Mouse (Mus musculus): ENCODE measurements at regions not wholly inside any gene's neighbourhood (a gene's known extent, or its start where the extent isn't known, plus 50 kb on each side); places are given as distances from the start of the nearest gene placed in this dataset.

DNA sequence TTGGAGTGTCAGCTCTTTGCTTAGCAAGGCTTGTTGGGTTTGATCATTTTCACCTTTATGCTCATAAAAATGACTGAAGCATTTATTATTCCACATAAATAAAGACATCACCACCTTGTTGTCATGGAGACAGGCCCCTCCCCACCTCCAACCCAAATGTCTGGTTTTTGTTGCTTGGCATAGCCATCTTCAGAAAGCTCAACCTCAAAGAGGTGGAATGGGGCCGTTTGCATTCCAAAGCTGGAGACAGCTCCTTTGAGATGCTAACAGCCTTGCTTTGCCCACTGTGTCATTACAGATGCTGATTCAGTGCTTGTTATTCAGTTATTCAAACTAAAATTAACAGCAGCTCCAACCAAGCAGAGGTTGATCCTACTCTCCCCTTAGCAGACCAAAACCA lies 51.9 kb upstream of the Lgalsl start:
- no peak for DNase-seq (ENCODE audit: extremely low read depth, insufficient read length, low spot score)

DNA sequence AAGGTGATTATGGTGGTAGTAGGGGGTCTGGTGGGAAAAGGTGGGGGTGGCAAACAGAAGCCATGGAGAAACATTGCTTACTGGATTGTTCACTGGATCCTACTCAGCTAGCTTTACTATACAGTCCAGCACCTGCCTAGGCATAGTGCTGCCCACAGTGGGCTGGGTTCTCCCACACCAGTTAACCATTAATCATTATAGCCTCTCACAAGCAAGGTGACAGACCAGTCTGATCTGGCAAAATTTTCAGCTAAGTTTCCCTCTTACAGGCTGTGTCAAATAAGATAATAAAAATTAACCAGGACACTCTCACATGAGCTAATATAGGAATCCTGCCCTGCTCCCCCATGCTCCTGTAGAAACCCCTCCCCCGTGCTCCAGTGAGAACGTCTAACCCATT lies 53.1 kb upstream of the Lgalsl start:
- DNase-seq (ENCODE audit: extremely low read depth, insufficient read length, low spot score), result no peak

DNA sequence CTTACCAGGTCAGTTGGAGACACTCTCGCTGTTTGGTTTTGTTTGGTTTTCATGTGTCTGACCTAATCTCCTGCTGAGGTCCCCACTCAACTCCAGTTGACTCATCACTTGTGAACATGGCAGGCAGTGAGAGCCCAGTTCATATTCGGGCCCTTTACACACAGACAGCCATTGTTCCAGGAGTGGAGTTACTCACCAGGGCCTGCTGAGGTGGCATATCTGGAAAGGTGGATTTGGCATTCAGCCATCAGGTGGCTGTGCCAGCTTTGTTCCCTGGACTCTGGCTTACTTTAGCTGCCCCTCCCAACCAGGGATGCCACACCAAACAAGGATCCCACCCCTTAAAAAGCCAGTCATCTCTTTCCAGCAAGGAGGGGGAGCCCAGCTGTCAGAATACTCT lies 56.2 kb upstream of the Lgalsl start:
- DNase-seq (ENCODE audit: extremely low read depth, insufficient read length, low spot score), result peak; percentile 24

DNA sequence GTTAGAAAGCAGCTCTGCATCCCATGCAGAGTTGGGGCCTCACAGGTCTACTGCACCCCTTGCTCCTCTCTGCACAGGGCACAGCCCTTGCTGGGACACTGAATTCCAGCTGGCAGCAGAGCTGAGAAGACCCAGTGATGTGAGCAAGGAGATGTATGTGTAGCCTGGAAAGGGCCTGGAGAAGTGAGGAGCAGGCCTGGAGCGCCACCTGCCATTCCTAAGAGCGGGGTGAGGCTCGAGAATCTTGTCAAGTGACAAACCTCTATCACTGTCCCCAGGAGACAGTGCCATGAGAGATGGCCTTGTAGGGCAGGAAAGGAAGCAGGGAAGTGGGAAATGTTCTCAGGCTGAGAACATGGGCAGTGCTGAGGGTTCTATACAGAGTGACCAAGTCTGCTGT lies 59.6 kb upstream of the Lgalsl start:
- no peak for DNase-seq (ENCODE audit: extremely low read depth, insufficient read length, low spot score)

DNA sequence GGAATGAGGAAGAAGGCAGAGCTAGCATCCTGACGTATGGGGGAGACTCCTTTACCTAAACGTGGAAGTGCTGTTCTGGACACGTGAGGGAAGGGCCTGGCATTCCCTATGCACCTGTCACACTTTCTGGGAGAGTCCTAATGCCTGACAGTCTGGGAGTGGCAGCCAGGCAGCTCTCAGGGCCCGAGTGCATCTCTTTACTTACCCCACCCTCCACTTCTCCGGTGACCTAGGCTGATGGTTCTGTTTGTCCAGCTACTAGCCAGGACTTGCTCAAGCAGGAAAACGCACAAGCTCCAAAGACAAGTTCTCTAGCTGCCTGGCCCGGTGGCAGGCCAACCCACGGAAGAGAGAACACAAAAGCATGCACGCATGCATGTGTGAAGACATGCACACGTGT lies 60.9 kb upstream of the Lgalsl start:
- DNase-seq (ENCODE audit: extremely low read depth, insufficient read length, low spot score), result no peak

DNA sequence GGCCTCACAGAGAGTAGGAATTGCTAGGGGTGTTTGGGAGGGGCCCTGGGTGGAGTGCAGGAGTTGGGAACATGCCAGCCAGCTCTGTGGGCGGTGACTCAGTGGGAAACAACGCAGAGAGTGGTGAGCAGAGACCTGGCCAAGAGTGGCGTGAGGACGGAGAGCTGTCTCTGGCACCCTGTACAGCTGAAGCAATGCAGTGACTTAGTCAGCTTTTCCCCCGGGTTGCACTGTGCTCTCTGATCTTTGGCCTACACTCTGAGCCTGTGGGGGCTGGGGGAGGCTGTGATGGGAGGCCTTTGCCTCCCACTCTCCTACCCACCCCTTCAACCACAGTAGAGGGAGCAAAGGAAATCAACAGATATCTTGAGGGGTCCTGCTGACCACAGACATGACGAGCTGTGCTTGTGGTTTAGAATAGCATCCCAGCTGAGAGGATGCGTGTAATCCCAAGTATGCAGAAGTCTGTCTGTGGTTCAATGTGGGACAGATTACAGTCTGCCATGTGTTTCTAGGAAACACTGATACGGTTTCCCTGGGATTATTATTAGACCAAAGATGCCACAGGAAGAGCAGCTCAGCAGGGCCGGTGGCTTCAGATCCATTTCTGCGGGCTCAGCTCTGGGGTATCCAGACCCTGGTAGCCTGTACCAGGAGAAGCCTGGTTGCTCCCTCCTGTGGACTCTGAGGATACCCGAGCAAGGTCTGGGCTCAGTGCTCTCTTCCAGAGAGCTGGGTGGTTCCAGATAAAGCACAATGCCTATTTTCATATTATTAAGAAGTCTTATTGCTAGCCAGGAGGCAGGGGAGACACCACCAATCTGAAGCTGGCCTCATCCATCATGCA lies 65.6 kb upstream of the Lgalsl start:
- peak; percentile 88 for DNase-seq (ENCODE audit: extremely low read depth, insufficient read length, low spot score)

DNA sequence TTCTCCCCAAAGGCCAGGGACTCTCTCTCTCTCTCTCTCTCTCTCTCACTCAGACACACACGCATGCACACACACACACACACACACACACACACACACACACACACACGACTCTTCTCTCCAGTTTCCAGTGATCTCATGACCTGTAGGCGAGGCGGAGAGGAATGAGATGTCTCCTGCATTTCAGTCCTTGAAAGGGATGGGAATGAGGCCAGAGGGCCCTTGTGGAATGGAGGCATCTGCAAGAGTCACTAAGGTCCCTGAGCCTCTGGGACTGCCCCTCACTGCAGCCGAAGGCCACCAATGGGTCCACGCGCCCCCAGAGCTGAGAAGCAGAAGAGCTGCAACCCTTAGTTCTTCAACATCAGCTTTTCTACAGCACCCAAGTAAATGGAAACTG lies 66.6 kb upstream of the Lgalsl start:
- no peak for DNase-seq (ENCODE audit: extremely low read depth, insufficient read length, low spot score)

DNA sequence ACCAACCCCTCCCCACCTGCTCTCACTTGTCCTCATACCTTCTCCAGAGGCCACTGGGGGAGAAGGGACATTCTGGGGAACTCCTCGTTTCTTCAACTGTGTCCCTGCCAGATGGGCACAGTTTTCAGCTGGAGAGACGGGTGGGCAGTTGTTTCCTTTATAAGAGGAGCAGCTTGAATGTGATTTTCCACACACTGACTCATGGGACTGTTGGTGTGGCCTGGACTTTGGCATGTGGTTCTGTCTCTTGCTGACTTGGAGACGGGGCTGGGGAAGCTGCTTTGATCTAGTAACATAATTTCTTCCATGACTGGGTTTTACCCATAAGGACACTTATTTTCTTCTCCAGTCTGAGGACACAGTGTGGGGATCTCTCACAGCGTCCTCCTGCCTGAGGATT lies 67.7 kb upstream of the Lgalsl start:
- no peak for DNase-seq (ENCODE audit: extremely low read depth, insufficient read length, low spot score)

DNA sequence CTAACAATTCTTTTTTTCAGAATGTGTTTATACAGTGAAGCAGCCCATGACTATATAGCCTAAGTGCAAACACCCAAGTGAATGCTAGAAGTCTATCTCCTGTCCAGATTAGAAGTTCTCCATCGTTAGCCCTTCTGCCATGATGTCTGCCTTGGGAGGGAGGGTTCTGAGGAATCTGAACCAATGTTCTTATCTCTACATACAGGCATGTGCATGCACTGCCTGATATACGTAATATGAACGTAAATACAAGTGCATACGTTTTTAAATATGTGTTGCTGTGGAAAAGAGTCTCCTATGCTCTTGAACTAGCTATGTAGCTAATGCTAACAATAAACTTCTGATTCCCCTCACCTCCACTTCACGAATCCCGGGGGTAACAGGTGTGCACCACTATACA lies 68.9 kb upstream of the Lgalsl start:
- DNase-seq (ENCODE audit: extremely low read depth, insufficient read length, low spot score), result no peak

DNA sequence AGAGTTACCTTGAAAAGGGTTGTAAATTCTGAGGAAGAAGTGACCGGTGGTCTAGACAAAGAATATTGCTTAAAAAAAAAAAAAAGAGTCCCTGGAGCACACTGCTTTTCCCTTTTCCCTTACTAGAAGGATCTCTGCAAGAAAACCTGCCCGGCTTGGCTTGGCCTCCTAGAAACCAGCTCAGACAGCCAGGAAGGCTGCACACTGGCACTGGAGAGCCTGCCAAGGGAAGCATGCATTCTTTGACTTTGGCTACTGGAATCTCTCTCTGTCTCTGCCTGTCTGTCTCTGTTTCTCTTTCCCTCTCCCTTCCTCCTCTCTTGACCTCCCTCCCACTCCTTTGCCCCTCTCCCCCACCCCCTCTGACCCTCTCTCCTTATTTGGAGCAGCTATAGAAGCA lies 71.1 kb upstream of the Lgalsl start:
- no peak for DNase-seq (ENCODE audit: extremely low read depth, insufficient read length, low spot score)

DNA sequence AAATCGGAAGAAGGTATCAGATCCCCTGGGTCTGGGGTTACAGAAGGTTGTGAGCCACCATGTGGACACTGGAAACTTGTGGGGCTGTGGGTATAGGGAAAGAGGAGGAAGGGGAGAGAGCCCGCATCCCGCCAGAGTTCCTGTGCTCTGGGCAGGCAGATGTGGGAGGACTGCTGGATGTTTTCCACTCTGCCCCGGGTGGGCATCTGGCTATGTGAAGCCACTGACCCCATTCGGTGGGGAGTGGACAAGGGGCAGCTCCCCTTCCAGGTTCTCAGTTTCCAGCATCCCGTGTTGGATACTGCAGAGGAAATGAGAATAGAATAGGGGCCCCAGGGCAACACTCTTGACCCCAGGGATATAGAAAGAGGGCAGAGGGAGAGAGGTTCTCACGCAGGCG lies 72.1 kb upstream of the Lgalsl start:
- no peak for DNase-seq (ENCODE audit: extremely low read depth, insufficient read length, low spot score)

DNA sequence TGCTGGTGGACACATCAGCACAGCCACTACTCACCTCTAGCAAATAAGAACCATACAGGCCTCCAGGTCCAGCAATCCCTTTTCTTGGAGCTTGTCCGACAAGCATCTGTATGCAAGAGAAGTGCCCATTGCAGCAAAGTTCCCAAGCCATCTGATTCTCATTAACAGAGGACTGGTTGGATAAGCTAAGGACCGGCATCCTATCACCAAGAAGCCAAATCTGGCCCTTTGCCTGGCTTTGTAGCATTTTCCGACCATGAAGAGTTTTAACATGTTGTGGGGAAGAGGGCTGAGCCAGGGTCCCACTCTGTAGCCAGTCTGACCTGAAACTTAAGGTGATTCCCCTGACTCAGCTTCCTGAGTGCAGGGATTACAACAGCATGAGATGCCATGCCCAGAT lies 77.1 kb upstream of the Lgalsl start:
- no peak for DNase-seq (ENCODE audit: extremely low read depth, insufficient read length, low spot score)

DNA sequence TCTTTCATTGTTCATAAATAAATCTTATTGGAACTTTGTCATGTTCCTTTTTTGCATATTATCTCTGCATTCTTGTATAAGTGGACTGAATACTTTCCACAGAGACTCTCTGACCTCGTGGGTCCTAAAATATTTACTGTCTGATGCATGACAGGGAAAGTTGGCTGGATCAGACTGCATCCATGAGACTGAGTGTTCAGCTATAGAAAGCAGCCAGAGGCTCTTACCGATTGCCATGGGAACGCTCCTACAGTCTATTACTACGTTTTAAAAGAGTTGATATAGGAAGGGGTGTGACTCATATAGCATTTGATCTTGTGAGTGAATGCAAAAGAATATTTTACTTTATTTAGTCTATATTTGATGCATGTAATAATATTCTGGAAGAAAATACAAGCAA lies 77.6 kb upstream of the Lgalsl start:
- DNase-seq (ENCODE audit: extremely low read depth, insufficient read length, low spot score), result no peak

DNA sequence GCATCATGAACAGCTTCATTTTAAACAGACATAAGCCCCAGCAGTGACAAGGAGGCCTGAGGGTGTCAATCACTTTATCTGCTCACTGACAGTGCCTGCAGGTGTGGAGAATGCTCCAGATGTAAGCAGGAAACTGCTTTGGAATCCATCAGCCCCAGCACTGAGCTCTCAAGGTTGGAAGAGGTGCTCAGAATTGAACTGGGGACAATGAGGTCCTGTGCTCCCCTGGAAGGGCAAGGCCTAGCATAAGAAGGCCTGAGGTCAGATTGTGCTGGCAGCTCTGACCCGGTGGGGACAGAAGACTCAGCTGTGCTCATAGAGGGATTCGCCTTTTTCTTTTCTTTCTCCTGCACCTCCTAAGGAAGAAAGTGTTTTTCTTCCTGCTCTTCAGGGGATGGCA lies 82.2 kb upstream of the Lgalsl start:
- no peak for DNase-seq (ENCODE audit: extremely low read depth, insufficient read length, low spot score)

DNA sequence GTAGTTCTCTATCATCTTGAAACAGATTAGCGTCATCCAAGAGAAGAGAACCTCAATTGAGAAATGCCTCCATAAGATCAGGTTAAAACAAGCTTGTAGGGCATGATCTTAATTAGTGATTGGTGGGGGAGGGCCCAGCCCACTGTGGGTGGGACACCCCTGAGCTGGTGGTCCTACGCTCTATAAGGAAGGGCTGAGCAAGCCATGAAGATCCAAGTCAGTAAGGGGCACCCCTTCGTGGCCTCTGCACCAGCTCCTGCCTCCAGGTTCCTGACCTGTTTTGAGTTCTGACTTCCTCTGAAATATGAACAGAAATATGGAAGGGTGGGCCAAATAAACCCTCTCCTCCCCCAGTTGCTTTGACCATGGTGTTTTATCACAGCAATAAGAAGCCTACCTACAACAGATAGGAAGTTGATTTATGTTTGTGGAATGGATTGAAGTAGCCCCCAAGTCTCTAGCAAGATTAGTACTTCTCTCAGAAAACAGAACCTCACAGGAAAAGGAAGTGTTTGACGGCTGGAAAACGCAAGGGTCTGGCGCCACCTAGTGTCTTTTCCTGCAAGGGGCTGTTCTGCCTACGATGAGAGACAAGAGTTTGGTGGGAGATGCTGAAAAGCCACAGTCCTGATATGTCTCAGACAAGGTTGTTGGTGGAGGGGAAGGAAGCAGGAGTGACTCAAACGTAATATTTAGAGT lies 82.9 kb upstream of the Lgalsl start:
- DNase-seq (ENCODE audit: extremely low read depth, insufficient read length, low spot score), result peak; percentile 36

DNA sequence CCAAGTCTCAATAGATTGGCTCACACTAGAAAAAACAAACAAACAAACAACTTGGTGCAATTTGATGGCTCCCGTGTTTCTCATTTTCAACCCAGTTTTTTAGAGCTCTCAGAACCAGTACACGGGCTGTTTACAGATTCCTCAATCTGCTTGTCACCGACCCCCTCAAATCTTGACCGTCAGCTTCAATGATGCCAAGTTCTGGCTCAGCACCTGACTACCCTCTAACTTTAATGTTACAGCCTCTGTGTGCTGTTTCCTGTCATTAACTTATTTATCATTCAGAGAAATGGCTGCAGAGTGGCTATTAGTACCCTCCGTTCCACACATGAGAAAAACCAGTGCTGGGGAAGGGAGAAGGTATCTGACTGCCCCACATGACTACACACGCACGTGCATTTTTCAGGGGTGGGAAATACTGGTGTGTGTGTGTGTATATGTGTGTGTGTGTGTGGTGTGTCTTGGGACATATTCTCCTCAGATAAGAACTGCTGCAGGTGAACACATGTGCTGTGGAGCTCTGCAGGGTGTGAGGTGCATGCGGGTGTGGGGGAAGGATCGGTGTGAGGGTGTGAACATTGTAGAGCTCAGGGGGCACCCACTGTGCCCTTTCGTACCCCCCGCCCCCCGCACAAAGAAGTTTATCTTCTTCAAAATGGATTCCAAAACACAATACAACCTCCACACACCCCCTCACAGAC lies 83.6 kb upstream of the Lgalsl start:
- DNase-seq (ENCODE audit: extremely low read depth, insufficient read length, low spot score), result no peak

DNA sequence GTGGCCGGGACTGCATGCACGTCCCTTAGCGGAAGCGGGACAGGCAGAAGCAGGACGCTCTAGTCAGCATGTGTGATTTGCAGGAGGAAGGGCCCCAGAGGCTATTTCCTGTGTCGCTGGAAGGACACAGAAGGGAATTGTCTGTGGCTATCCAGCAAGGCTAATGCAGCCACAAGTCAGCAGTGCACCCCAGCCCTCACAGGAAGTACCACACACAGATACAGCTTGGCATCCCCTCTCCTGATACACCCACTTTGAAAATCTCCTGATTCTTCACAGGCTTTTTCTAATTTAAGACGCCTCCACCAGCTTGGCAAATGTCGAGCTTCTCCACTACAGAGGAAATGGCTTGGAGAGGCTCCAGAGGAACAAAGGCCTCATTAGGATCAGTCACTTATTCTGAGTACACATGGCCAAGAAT lies 84.3 kb upstream of the Lgalsl start:
- peak; percentile 11 for DNase-seq (ENCODE audit: extremely low read depth, insufficient read length, low spot score)

DNA sequence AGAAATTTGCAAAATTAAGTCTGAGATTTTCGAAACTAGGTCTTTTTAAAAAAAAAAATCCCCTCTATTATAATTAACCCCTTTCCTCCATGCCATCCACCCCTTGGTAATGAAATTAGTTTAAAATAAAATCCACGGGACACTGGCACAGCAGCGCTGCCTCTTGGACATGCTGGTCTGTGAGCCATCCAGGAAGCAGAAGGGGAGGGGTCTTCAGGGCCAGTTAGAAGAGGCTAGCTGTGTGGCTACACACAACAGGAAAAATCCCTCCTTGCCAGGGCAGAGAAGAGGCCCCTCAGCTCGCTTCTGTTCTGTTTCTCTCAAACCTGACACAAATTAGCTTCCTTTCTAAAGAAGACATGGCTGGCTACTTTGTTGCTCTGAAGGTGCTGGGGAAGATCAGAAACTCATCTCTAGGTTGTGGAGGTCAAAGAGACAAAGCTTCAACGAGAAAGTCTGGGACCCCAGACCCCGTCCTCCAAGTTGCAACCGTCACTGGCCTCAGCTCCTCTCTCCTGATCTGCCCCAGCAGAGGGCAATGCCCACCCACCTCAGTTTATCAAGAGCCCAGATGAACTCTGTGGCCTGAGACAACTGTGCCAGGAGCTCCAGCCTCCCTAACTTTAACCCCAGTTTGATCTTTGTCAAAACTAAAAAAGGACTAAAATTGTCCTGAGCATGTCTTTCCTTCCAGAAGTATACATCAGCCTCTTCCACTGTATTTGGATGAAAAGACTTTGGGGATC lies 85.0 kb upstream of the Lgalsl start:
- DNase-seq (ENCODE audit: extremely low read depth, insufficient read length, low spot score), result no peak

DNA sequence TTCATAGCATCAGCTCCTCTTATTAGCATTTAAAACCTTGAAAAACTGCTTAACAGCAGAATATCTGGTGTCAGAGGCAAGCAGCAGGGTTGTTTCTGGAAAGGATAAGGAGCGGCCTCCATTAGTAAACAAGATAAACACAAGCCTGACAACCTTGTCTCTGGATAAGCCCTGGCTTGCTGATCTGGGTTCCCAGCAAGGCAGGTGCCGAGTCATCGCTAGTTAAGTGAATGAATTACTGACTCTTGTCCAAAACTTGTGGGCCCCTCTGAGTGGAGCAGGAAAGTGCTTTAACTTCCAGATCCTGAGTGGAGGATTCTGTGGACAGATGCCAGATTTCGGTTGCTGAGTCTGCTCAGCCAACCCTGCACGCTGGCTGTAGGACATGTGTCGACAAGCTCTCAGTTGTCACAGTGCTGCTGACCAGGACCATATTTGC lies 85.6 kb upstream of the Lgalsl start:
- DNase-seq (ENCODE audit: extremely low read depth, insufficient read length, low spot score), result no peak

DNA sequence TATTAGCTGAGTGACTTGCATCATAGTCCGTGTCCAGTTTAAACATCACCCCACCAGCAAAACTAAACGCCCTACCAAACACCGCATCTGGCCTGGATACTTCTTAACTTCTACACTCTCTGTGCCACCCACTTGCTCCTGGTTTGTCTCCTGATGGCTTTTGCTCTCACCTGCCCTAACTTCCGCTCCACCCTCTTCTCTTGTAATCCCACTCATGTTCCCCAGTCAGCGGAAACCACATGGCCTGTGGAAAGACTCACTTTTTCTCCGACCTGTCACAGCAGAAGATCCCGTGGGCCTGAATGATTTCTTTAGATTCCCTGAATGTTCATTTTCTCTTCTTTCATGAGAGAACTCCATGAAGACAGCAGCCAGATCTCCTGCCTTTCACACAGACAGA lies 86.1 kb upstream of the Lgalsl start:
- no peak for DNase-seq (ENCODE audit: extremely low read depth, insufficient read length, low spot score)

DNA sequence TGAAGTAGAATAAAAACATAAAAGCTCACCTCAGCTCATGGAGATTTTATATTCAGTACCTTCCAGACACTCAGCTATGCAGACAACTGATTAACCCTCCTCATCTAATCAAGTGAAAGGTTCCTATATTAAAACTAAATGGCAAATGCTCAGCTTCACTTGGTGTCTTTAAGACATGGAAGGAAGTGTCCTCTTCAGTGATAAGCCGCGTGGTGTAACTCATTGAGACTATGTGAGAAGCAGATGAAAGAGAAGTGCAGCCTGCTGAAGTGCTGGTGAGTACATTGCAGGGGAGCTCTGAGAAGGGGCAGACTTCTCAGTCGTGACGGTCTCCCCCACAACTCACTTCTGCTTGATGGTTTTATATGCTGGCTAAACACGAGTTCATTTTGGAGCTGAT lies 86.6 kb upstream of the Lgalsl start:
- no peak for DNase-seq (ENCODE audit: extremely low read depth, insufficient read length, low spot score)
